Mouse (Mus musculus): Measurements from ENCODE around the gene Hadha. TPM values are rescaled to one million over a fixed set of nuclear protein-coding genes. Genes with fewer than 3 reads are reported as not detected.

Hadha gene
- polyA plus RNA-seq, 1 experiment from 2014 or later: 123 TPM

GRCm38 (mm10) chr5:30172931-30173692 is 18.1 kb upstream of the Hadha start:
- H3K9me3 ChIP-seq (replicated peaks): no peaks in the 10 kb centered on the region
- no peak overlapping the region for H3K9ac ChIP-seq
- no peaks in the 10 kb centered on the region for H3K27me3 ChIP-seq
- peaks cover 78% of the 10 kb centered on the region for H3K36me3 ChIP-seq
- ATAC-seq (ENCODE audit: insufficient number of reproducible peaks, low FRiP score, low TSS enrichment, low read depth): no peak
- H3K4me3 ChIP-seq (replicated peaks): no peak overlapping the region
- H3K4me1 ChIP-seq: peaks cover 9% of the 10 kb centered on the region
- WGBS: 35% methylated on average over 20 of the region's 20 CpGs
- no peak overlapping the region for H3K4me2 ChIP-seq (replicated peaks)
- H3K27ac ChIP-seq (replicated peaks): 0 out of 2 replicates have a peak overlapping the region, but pooled peaks have one; percentile 34

DNA sequence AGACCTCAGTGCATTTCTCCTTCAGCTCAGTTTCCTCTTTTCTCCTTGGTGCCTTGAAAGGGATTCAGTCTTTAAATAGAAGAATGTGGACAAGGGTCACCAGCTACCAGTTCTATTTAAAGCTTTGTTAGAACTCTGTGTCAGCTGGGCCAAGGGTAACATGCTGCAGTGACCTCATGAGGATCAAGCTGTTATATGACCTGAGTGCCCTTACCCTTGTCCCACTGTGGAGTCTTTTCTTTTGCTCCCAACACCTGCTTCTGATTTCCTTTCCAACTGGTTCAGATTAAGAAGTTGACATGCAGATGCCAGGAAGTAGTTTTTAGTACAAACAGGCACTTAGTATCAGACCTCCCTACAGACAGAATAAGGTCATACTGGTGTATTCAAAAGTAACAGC is 17.2 kb upstream of the Hadha start:
- Histone ChIP-seq H3K4me3 (replicated peaks) (no peak overlapping the region), H3K4me2 (replicated peaks) (no peak overlapping the region), H3K9ac (no peak overlapping the region), H3K9me3 (replicated peaks) (no peaks in the 10 kb centered on the region), H3K27me3 (no peaks in the 10 kb centered on the region), H3K27ac (replicated peaks) (peak overlapping the region; percentile 35; the same call in 1 of the 2 replicates), H3K4me1 (peaks cover 9% of the 10 kb centered on the region), H3K36me3 (peaks cover 77% of the 10 kb centered on the region)
- ATAC-seq (ENCODE audit: insufficient number of reproducible peaks, low FRiP score, low TSS enrichment, low read depth): peak; percentile 47; the same call in 1 of the 2 replicates

DNA sequence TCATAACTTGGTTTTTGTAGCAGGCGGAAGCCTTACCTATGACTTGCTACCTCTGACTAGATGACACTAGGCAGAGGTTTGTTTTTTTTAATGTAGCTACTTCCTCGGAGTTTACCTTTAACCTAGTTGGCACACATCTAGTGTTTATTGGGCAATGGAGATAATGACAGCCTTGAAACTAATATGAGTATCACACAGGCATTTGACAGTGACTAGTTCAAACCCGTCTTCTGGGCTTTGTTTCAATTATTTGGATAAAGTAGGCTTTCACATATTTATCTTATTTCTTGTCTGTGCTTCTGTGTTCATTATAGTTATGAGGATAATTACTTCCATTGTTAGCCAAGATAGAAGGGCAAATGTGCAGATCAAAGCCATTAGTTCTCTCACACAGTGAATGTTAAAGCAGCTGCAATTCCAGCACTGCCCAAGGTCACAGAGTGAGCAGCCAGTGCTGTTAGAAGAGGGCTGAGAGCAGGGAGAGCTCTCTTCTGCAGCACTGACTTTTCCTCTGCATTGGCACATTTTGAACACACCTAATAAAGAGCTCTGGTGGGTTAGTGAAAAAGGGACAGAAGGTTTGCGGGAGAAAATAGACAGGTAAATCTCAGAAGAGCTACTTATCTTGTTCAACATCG is 15.5 kb upstream of the Hadha start:
- peaks cover 60% of the 10 kb centered on the region for H3K36me3 ChIP-seq
- H3K27me3 ChIP-seq: no peaks in the 10 kb centered on the region
- ATAC-seq (ENCODE audit: insufficient number of reproducible peaks, low FRiP score, low TSS enrichment, low read depth): no peak
- peak overlapping the region; percentile 48; the same call in 1 of the 2 replicates for H3K27ac ChIP-seq (replicated peaks)
- no peak overlapping the region for H3K4me2 ChIP-seq (replicated peaks)
- WGBS: 69% methylated on average over 5 of the region's 5 CpGs
- no peak overlapping the region for H3K9ac ChIP-seq
- no peaks in the 10 kb centered on the region for H3K9me3 ChIP-seq (replicated peaks)
- H3K4me3 ChIP-seq (replicated peaks): no peak overlapping the region
- peaks cover 9% of the 10 kb centered on the region for H3K4me1 ChIP-seq

GRCm38 (mm10) chr5:30165234-30165946 is 10.4 kb upstream of the Hadha start:
- Histone ChIP-seq H3K9me3 (replicated peaks) (no peaks in the 10 kb centered on the region), H3K27me3 (no peaks in the 10 kb centered on the region), H3K27ac (replicated peaks) (no peak overlapping the region), H3K4me1 (no peaks in the 10 kb centered on the region), H3K4me2 (replicated peaks) (no peak overlapping the region), H3K4me3 (replicated peaks) (no peak overlapping the region), H3K36me3 (peaks cover 27% of the 10 kb centered on the region), H3K9ac (no peak overlapping the region)
- no peak for ATAC-seq (ENCODE audit: insufficient number of reproducible peaks, low FRiP score, low TSS enrichment, low read depth)
- WGBS: 89% methylated on average over 5 of the region's 5 CpGs

- Histone ChIP-seq H3K36me3 (0 out of 2 replicates have a peak, but pooled peaks cover 4% of the 10 kb centered on the region), H3K9ac (no peak overlapping the region), H3K4me1 (no peaks in the 10 kb centered on the region), H3K27ac (replicated peaks) (no peak overlapping the region), H3K9me3 (replicated peaks) (no peaks in the 10 kb centered on the region), H3K4me2 (replicated peaks) (no peak overlapping the region), H3K27me3 (no peaks in the 10 kb centered on the region), H3K4me3 (replicated peaks) (no peak overlapping the region)
- WGBS: 80% methylated on average over 6 of the region's 6 CpGs
- ATAC-seq (ENCODE audit: insufficient number of reproducible peaks, low FRiP score, low TSS enrichment, low read depth): no peak
Measured at GRCm38 (mm10) chr5:30162339-30162738, 7.4 kb upstream of the Hadha start.

GRCm38 (mm10) chr5:30161836-30162235 is 6.9 kb upstream of the Hadha start:
- H3K9ac ChIP-seq: no peak overlapping the region
- WGBS: 93% methylated on average over 1 of the region's 1 CpGs
- H3K9me3 ChIP-seq (replicated peaks): no peaks in the 10 kb centered on the region
- H3K4me3 ChIP-seq (replicated peaks): no peak overlapping the region
- H3K27me3 ChIP-seq: no peaks in the 10 kb centered on the region
- H3K4me1 ChIP-seq: no peaks in the 10 kb centered on the region
- H3K27ac ChIP-seq (replicated peaks): no peak overlapping the region
- H3K36me3 ChIP-seq: 0 out of 2 replicates have a peak, but pooled peaks cover 4% of the 10 kb centered on the region
- no peak overlapping the region for H3K4me2 ChIP-seq (replicated peaks)
- ATAC-seq (ENCODE audit: insufficient number of reproducible peaks, low FRiP score, low TSS enrichment, low read depth): no peak

- Histone ChIP-seq H3K9me3 (replicated peaks) (no peaks in the 10 kb centered on the region), H3K9ac (no peak overlapping the region), H3K27me3 (no peaks in the 10 kb centered on the region), H3K4me2 (replicated peaks) (no peak overlapping the region), H3K4me3 (replicated peaks) (no peak overlapping the region), H3K4me1 (peaks cover 4% of the 10 kb centered on the region; the same call in 1 of the 2 replicates), H3K27ac (replicated peaks) (no peak overlapping the region), H3K36me3 (no peaks in the 10 kb centered on the region)
- WGBS: 82% methylated on average over 6 of the region's 6 CpGs
- ATAC-seq (ENCODE audit: insufficient number of reproducible peaks, low FRiP score, low TSS enrichment, low read depth): no peak
Measured at GRCm38 (mm10) chr5:30159601-30160000, 4.6 kb upstream of the Hadha start.

DNA sequence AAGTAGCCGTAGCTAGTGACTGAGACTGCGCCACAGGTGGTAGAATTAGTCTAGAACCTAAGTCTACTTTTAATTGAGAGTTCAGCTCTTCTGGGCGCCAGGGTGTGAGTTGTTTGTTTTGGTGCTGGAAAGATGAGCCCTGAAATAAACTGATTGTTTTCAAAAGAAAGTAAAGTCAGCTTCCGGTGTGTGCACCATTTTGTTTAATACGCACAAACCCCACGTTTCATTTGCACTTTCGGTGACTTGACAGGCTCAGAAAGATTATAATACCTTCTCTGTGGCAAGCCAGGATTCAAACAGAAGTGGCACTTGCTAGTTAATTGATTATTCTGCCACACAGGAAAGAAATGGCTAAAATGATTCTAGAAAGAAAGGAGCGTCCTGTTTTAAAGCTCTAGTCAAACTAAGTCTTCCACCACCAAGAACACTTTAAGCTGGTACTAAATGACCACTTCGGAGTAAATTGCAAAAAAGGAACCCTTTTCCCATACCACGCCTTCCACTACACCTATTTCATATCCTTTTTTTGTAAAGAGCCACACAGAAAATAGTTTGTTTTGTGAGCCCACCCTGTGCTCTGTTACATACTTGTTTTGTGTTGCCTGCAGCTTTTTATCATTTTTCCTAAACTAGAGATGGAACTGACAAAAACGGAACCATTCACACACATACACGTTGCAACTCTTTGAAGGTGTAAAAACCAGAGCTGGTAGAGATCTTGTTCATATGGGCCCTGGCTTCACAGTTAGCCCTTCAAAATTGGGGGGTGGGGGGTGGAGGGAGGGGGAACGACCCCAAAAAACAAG is 1.1 kb upstream of the Hadha start:
- H3K4me2 ChIP-seq (replicated peaks): peak overlapping the region; percentile 69
- no peaks in the 10 kb centered on the region for H3K27me3 ChIP-seq
- peaks cover 9% of the 10 kb centered on the region; the same call in 1 of the 2 replicates for H3K4me1 ChIP-seq
- no peak for ATAC-seq (ENCODE audit: insufficient number of reproducible peaks, low FRiP score, low TSS enrichment, low read depth)
- no peaks in the 10 kb centered on the region for H3K9me3 ChIP-seq (replicated peaks)
- H3K36me3 ChIP-seq: no peaks in the 10 kb centered on the region
- peak overlapping the region; percentile 87 for H3K27ac ChIP-seq (replicated peaks)
- WGBS: 28% methylated on average over 13 of the region's 13 CpGs
- peak overlapping the region; percentile 78 for H3K4me3 ChIP-seq (replicated peaks)
- peak overlapping the region; percentile 70 for H3K9ac ChIP-seq

DNA sequence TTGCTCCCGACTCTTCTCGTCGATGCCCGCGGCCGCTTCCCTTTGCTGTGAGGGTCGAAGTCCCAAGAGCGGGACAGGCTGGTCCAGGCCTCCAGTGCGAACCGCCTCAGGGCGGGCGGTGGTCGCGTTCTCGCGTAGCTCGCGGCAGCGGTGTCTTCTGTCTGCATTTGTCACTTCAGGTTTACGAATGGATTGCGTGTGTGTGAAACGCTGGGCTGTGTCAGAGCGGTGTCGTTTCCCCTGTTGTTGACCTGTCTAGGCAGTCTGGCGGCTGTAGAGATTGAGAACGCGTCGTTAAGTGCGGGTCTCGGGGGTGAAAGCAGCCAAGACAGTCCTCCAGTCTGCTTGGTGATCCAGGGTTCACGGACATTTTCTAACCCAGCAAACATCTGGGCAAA is 432 bp upstream of the Hadha start:
- peak overlapping the region; percentile 69 for H3K4me2 ChIP-seq (replicated peaks)
- H3K27me3 ChIP-seq: no peaks in the 10 kb centered on the region
- no peaks in the 10 kb centered on the region for H3K36me3 ChIP-seq
- under 1% methylated on average over 31 of the region's 31 CpGs for WGBS
- H3K9ac ChIP-seq: peak overlapping the region; percentile 70
- H3K27ac ChIP-seq (replicated peaks): peak overlapping the region; percentile 87
- H3K4me3 ChIP-seq (replicated peaks): peak overlapping the region; percentile 78
- H3K4me1 ChIP-seq: peaks cover 9% of the 10 kb centered on the region; the same call in 1 of the 2 replicates
- ATAC-seq (ENCODE audit: insufficient number of reproducible peaks, low FRiP score, low TSS enrichment, low read depth): peak; percentile 58
- no peaks in the 10 kb centered on the region for H3K9me3 ChIP-seq (replicated peaks)

GRCm38 (mm10) chr5:30154013-30154412 is 949 bp downstream of the Hadha start:
- ATAC-seq (ENCODE audit: insufficient number of reproducible peaks, low FRiP score, low TSS enrichment, low read depth): no peak
- WGBS: 16% methylated on average over 4 of the region's 4 CpGs
- peak overlapping the region; percentile 70 for H3K9ac ChIP-seq
- peak overlapping the region; percentile 78 for H3K4me3 ChIP-seq (replicated peaks)
- H3K27me3 ChIP-seq: no peaks in the 10 kb centered on the region
- H3K36me3 ChIP-seq: no peaks in the 10 kb centered on the region
- H3K9me3 ChIP-seq (replicated peaks): no peaks in the 10 kb centered on the region
- H3K27ac ChIP-seq (replicated peaks): 0 out of 2 replicates have a peak overlapping the region, but pooled peaks have one; percentile 87
- H3K4me1 ChIP-seq: peaks cover 9% of the 10 kb centered on the region; the same call in 1 of the 2 replicates
- H3K4me2 ChIP-seq (replicated peaks): peak overlapping the region; percentile 69

All from embryonic facial prominence, embryonic 15.5 days (tissue).